Mouse (Mus musculus): ENCODE measurements around the gene St3gal3.

St3gal3 gene

DNA sequence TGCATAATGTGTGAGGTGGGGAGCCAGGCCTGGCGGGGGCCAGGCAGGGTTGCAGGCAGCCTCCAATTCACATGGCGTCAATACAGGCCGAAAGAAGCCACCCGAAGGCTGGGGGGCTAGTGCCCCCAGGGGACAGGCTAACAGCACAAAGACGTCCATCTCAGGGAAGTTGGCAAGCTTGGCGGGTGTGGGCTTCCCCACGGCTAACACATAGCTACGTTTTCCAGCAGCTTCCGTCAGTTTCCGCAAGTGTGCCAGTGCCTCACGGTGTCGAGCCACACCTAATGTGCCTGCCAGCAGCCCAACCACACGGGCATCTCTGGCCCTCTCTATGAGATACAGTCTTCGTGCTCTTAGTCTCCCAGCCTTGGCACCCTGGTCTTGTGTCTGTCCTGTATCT lies 244.7 kb downstream of the St3gal3 start:
- no peak for DNase-seq

DNA sequence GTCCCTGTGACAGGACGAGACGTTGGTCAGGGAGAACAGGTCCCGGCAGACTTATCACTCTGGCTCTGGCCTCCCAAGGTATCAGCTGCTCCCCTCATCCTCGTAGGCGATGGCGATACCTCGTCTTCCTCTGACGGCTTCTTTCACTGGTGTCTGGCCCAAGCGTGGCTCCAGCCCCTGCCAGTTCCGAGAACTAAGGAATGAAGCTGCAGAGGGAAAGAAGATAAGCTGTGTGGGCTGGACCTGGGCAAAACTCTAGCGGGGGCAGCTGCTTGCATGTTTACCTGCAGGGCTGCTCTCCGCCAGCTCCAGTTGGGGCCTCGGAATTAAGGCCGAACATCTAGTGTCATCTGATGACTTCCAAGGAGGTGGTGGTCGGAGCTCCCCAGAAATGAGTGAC lies 245.2 kb downstream of the St3gal3 start:
- DNase-seq, result no peak

DNA sequence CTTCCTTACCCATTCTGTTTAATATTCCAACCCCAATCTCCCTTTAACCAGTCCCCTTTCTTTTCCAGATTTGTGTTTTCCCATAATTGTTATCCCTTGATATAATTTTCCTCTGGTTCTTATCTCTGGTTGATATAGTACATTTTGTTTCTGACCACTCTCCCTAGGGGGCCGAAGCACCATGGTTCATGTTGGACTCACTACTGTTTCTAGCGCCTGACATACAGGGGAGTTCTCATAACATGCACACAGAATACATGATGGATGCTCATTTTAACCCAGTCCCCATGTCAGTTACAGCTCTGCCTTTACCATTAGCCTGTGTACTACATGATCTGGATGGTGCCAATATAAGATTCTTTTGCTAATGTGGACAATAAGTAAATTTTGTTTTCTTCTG lies 246.8 kb downstream of the St3gal3 start:
- no peak for DNase-seq

GRCm38 (mm10) chr4:117887133-117887532 lies 247.6 kb downstream of the St3gal3 start, which contains the start of gene Atp6v0b:
Gene Atp6v0b, minus strand, starts transcription at chr4:117887333.
- DNase-seq, result peak; percentile 90 to 93

GRCm38 (mm10) chr4:117886644-117887043 lies 248.1 kb downstream of the St3gal3 start:
- DNase-seq, result no peak

DNA sequence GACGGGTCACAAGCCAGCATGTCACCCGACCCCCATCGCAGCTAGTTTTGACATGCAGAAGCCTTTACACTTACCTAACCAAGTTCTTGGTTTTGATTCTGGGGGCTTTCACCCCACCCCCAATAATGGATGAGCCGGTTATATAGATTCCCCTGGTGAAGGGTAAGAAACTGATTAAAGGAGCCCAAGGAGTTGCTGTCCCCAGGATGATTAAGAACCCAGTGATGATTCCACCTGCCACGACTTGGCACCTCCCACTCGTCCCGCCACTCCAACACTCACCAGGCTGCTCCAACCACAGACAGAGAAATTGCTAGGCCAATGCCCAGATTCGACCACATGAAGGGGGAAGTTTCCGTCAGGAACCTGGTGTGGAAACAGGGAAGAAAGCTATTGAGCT lies 248.7 kb downstream of the St3gal3 start:
- no peak for DNase-seq

- DNase-seq, result no peak
These were observed 249.6 kb downstream of the St3gal3 start for GRCm38 (mm10) chr4:117885093-117885492.

DNA sequence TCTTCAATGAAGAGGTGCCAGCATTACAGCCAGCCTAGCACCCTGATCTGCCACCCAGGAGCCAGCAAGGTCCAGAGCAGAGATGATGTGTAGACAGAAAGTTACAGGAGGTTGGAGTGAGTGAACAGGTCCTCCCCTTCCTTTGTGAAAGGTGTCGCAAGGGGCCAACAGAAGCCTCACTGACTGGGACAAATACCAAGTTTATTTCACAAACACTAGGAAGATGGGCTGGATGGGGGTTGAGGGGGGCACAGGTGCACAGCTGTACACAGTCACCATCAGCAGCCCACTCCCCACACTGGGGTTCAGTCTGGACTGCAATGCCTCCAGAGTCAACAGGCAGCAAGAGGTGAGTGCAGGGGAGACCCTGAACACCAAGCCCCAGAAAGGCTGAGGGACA lies 250.6 kb downstream of the St3gal3 start:
- DNase-seq, result no peak

GRCm38 (mm10) chr4:117882701-117883691 lies 251.7 kb downstream of the St3gal3 start, which contains the start of gene B4galt2:
Gene B4galt2, minus strand, starts transcription at chr4:117883487.
- DNase-seq, result peak in 1 of 2 experiments; percentile 41

Data from thymus, postnatal 36 days (tissue).